Mouse (Mus musculus) olfactory bulb, adult 2 months (tissue): ENCODE measurements at regions not wholly inside any gene's neighbourhood (a gene's known extent, or its start where the extent isn't known, plus 50 kb on each side); places are given as distances from the start of the nearest gene placed in this dataset.

Experiments
- H3K27ac ChIP-seq: fragments of 200-500 bp; 2 replicates; pipeline ENCODE4 v1.5.1; 2012; ENCODE audit warnings: low read depth, low read length; ENCODE audit not compliant: insufficient read depth
- H3K4me1 ChIP-seq: fragments of 200-500 bp; 2 replicates; pipeline ENCODE4 v1.6.1; 2012; ENCODE audit warnings: low read length; ENCODE audit not compliant: control insufficient read depth, insufficient read depth
- H3K4me3 ChIP-seq: fragments of 200-500 bp; 2 replicates; pipeline ENCODE4 v1.5.1; 2012; ENCODE audit warnings: mild to moderate bottlenecking, low read depth, low read length, moderate library complexity; ENCODE audit not compliant: insufficient read depth
- CTCF ChIP-seq: fragments of 200-500 bp; IDR thresholded peaks from 2 replicates; pipeline ENCODE4 v1.5.1; 2012; ENCODE audit warnings: low read depth, mild to moderate bottlenecking, low read length, moderate library complexity; ENCODE audit not compliant: insufficient read depth
- POLR2A ChIP-seq: fragments of 200-500 bp; IDR thresholded peaks from 2 replicates; pipeline ENCODE4 v1.6.1; 2012; ENCODE audit warnings: mild to moderate bottlenecking, low read depth, low read length, moderate library complexity; ENCODE audit not compliant: insufficient read depth
- WGBS: fragments of 180-500 bp; shearing (Covaris S2); methylation state at CpG from one replicate; pipeline ENCODE4 v1.1.7; 2018; 5-methylcytosine and 5-hydroxymethylcytosine counted together

- Histone ChIP-seq H3K4me1 (no peaks in the 10 kb centered on the region), H3K27ac (no peak overlapping the region), H3K4me3 (no peak overlapping the region)
- WGBS = 87% methylated on average over 5 of the region's 5 CpGs
- TF ChIP-seq POLR2A = no peak
- TF ChIP-seq CTCF = no peak
Measured at GRCm38 (mm10) chr7:124573666-124574065, 591.0 kb downstream of the Hs3st4 start.

DNA sequence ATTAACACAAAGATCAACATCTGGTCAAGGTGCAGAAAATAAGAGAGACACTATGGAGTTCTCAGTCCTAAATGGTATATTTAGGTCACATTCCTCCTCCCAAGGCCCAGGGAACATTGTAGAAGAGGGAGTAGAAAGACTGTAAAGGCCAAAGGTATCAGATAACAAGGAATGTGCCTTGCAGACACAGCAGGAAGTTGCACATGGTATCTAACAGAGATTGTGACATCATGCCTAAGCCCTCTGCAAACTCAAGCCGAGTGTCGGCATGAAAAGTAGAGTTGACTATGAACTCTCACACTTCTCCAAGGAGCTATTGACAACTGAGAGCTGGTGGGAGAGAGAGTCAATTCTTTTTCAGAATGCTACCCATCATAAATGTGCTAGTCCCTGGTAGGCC lies 598.7 kb downstream of the Hs3st4 start:
- H3K4me1 ChIP-seq = no peaks in the 10 kb centered on the region
- TF ChIP-seq CTCF (no peak), POLR2A (no peak)
- 97% methylated on average over 2 of the region's 2 CpGs for WGBS
- H3K27ac ChIP-seq = no peak overlapping the region
- H3K4me3 ChIP-seq = no peak overlapping the region

DNA sequence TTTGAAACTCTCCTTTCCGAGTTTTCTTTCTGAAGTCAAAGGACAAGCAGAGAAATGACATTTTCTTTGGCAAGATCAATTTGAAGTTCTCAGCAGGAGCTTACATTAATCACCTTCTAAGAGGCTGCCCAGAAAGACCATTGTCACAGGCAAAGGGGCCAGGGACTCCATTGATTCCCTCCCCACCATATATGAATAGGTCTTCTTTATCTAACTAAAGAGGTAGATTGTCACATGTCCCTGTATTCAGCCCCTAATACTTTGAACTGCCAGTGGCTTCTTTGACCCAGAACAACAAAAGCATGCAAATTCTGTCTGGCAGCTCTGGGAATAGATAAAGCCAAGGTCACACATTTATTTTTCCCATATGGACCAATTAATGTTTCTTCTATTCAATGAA lies 602.6 kb downstream of the Hs3st4 start:
- Histone ChIP-seq H3K4me1 (no peaks in the 10 kb centered on the region), H3K4me3 (no peak overlapping the region), H3K27ac (no peak overlapping the region)
- 86% methylated on average over 1 of the region's 1 CpGs for WGBS
- no peak for TF ChIP-seq POLR2A
- no peak for TF ChIP-seq CTCF

GRCm38 (mm10) chr7:124591369-124591768 lies 608.7 kb downstream of the Hs3st4 start:
- no peak overlapping the region for H3K27ac ChIP-seq
- no peak overlapping the region for H3K4me3 ChIP-seq
- no peaks in the 10 kb centered on the region for H3K4me1 ChIP-seq
- TF ChIP-seq CTCF = no peak
- no peak for TF ChIP-seq POLR2A

- Histone ChIP-seq H3K4me3 (no peak overlapping the region), H3K27ac (no peak overlapping the region), H3K4me1 (no peaks in the 10 kb centered on the region)
- TF ChIP-seq CTCF (no peak), POLR2A (no peak)
Measured at GRCm38 (mm10) chr7:124593462-124593861, 610.8 kb downstream of the Hs3st4 start.

GRCm38 (mm10) chr7:124600767-124601166 lies 618.1 kb downstream of the Hs3st4 start:
- WGBS = 98% methylated on average over 6 of the region's 6 CpGs
- H3K4me1 ChIP-seq = no peaks in the 10 kb centered on the region
- H3K27ac ChIP-seq = no peak overlapping the region
- H3K4me3 ChIP-seq = no peak overlapping the region
- TF ChIP-seq CTCF (no peak), POLR2A (no peak)

DNA sequence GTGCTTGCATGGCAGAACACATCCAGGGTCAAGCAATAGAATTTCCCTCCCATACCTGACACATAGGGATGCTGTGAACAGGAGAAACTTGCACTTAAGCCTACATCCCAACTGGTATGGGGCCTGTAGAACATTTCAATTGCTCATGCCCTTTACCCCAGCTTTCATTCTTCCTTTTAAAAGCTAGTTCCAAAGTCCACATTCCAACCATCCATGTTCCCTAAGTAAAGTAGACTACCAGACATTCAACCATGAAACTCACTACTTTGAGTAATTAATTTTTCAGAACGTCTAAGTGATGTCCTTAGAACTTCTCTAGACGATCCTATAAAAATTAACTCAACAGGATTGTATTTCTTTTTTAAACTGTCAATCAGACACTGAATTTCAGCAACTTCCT lies 621.9 kb downstream of the Hs3st4 start:
- Histone ChIP-seq H3K4me3 (no peak overlapping the region), H3K27ac (no peak overlapping the region), H3K4me1 (no peaks in the 10 kb centered on the region)
- 68% methylated on average over 2 of the region's 2 CpGs for WGBS
- TF ChIP-seq POLR2A = no peak
- TF ChIP-seq CTCF = no peak

DNA sequence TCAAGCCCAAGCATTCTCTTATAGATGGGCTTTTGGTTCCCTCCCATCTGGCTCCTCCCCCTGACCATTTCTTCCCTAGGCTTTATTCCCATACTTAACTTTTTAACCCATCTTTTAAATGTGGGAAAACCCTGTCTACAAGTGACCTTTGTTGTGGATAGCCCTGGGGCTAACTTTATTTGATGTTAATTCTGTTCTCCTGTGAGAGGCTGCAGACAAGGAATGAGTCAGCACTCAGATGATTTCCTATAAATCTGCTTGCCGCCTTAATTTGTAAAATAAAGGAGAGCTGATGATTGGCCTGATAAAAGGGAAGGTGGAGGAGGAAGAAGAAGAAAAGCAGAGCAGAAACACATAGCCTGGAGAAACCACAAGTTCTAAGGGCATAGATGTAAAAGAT lies 623.3 kb downstream of the Hs3st4 start:
- H3K4me3 ChIP-seq = no peak overlapping the region
- 60% methylated on average over 1 of the region's 1 CpGs for WGBS
- no peaks in the 10 kb centered on the region for H3K4me1 ChIP-seq
- H3K27ac ChIP-seq = no peak overlapping the region
- TF ChIP-seq POLR2A (no peak), CTCF (no peak)

- H3K4me3 ChIP-seq = no peak overlapping the region
- TF ChIP-seq POLR2A (no peak), CTCF (no peak)
- no peaks in the 10 kb centered on the region for H3K4me1 ChIP-seq
- H3K27ac ChIP-seq = no peak overlapping the region
Measured at GRCm38 (mm10) chr7:124607061-124607460, 624.4 kb downstream of the Hs3st4 start.

GRCm38 (mm10) chr7:124610437-124610836 lies 627.8 kb downstream of the Hs3st4 start:
- no peaks in the 10 kb centered on the region for H3K4me1 ChIP-seq
- no peak overlapping the region for H3K27ac ChIP-seq
- TF ChIP-seq CTCF = no peak
- TF ChIP-seq POLR2A = no peak
- no peak overlapping the region for H3K4me3 ChIP-seq
- WGBS = 95% methylated on average over 3 of the region's 3 CpGs
